Comparison of ENCODE assay signal across 8 mouse cellular contexts in genomic region chr10:77522021-77522731, GRCm38 (mm10). TPM values are rescaled to one million over a fixed set of nuclear protein-coding genes. Genes with fewer than 3 reads are reported as not detected.
DNase-seq lines count a peak whose midpoint lies in the region; ATAC-seq and TF ChIP-seq lines count a peak whose summit lies in the region.

No protein-coding gene starts in this region.

- H3K4me3 ChIP-seq in hindbrain, embryonic 11.5 days (ENCODE audit: low read depth, low read length) = peak overlapping the region; percentile 27
- H3K4me3 ChIP-seq in megakaryocyte, embryonic 14.5 days (replicated peaks) = peak overlapping the region; percentile 91
- H3K4me3 ChIP-seq in stomach, postnatal 0 days (ENCODE audit: low read depth, low read length) = no peak overlapping the region

- peaks cover 4% of the 10 kb centered on the region; the same call in 1 of the 2 replicates for H3K27me3 ChIP-seq in hindbrain, embryonic 11.5 days (ENCODE audit: control insufficient read depth, insufficient read depth, low read length)
- no peaks in the 10 kb centered on the region for H3K27me3 ChIP-seq in megakaryocyte, embryonic 14.5 days (replicated peaks)
- H3K27me3 ChIP-seq in stomach, postnatal 0 days (ENCODE audit: control insufficient read depth, insufficient read depth, low read length) = no peaks in the 10 kb centered on the region

- 13% methylated on average over 18 of the region's 18 CpGs for WGBS in hindbrain, embryonic 11.5 days
- 21% methylated on average over 18 of the region's 18 CpGs for WGBS in stomach, postnatal 0 days

- TF ChIP-seq EP300 in stomach, postnatal 0 days (optimal IDR thresholded peaks at IDR 0.05) = no peak

- TF ChIP-seq CTCF in stomach, postnatal 0 days (IDR thresholded peaks at IDR 0.05; ENCODE audit: low read depth) = no peak

- H3K27ac ChIP-seq in hindbrain, embryonic 11.5 days (ENCODE audit: low read depth, low read length) = no peak overlapping the region
- no peak overlapping the region for H3K27ac ChIP-seq in stomach, postnatal 0 days (replicated peaks)

- H3K9me3 ChIP-seq in hindbrain, embryonic 11.5 days (ENCODE audit: control insufficient read depth, low read length) = no peaks in the 10 kb centered on the region
- H3K9me3 ChIP-seq in megakaryocyte, embryonic 14.5 days = peaks cover 6% of the 10 kb centered on the region
- no peaks in the 10 kb centered on the region for H3K9me3 ChIP-seq in stomach, postnatal 0 days (ENCODE audit: control insufficient read depth, low read length)

- peak overlapping the region; percentile 50 for H3K9ac ChIP-seq in hindbrain, embryonic 11.5 days (ENCODE audit: low read depth, low read length)
- peak overlapping the region; percentile 36; the same call in 1 of the 2 replicates for H3K9ac ChIP-seq in stomach, postnatal 0 days (ENCODE audit: low read length)

- intact Hi-C loops in heart, postnatal 36 days (cut with DNase I) = no loop called here

- peak overlapping the region; percentile 45 for H3K4me2 ChIP-seq in hindbrain, embryonic 11.5 days (replicated peaks; ENCODE audit: low read depth, low read length)
- H3K4me2 ChIP-seq in stomach, postnatal 0 days (replicated peaks; ENCODE audit: low read depth) = peak overlapping the region; percentile 42

- peaks cover 4% of the 10 kb centered on the region; the same call in 1 of the 2 replicates for H3K4me1 ChIP-seq in hindbrain, embryonic 11.5 days (replicated peaks; ENCODE audit: control insufficient read depth, insufficient read depth, low read length)
- peaks cover 92% of the 10 kb centered on the region for H3K4me1 ChIP-seq in megakaryocyte, embryonic 14.5 days
- no peaks in the 10 kb centered on the region for H3K4me1 ChIP-seq in stomach, postnatal 0 days (replicated peaks; ENCODE audit: control insufficient read depth, insufficient read depth)

- ATAC-seq in activated CD4-positive, CD25-positive, alpha-beta regulatory T cell, adult 4 months = peak; percentile 70
- no peak for ATAC-seq in hindbrain, embryonic 11.5 days (ENCODE audit: low FRiP score)
- ATAC-seq in stomach, postnatal 0 days (ENCODE audit: low FRiP score, low TSS enrichment) = no peak; the same call in 1 of the 2 replicates
- ATAC-seq in erythroblast, adult 5-6 weeks (replicated peaks; ENCODE audit: low FRiP score, poor library complexity, severe bottlenecking) = no peak

- DNase-seq in heart, adult 11 months = peak; percentile 95
- DNase-seq in heart, postnatal 36 days = no peak
- DNase-seq in hindbrain, embryonic 11.5 days (ENCODE audit: low spot score) = peak; percentile 26
- no peak for DNase-seq in stomach, postnatal 0 days (ENCODE audit: low spot score)
- DNase-seq in cerebellum, postnatal 14 days = no peak

- no peaks in the 10 kb centered on the region for H3K36me3 ChIP-seq in hindbrain, embryonic 11.5 days (ENCODE audit: control insufficient read depth, insufficient read depth, low read length)
- H3K36me3 ChIP-seq in megakaryocyte, embryonic 14.5 days (replicated peaks; ENCODE audit: low read length) = peaks cover 6% of the 10 kb centered on the region
- no peaks in the 10 kb centered on the region for H3K36me3 ChIP-seq in stomach, postnatal 0 days (ENCODE audit: control insufficient read depth, insufficient read depth, low read length)

RNA-seq across cellular contexts. Expression of gene Fam207a, which starts 6.6 kb away (rescaled TPM):
- 10 to 100 TPM in 1 of 2 experiments, 1 to 10 TPM in 1; 9.8 to 10.5 TPM for total RNA-seq in heart, postnatal 36 days (2021)
- 10 to 100 TPM; 15.2 to 15.3 TPM for polyA plus RNA-seq in activated CD4-positive, CD25-positive, alpha-beta regulatory T cell, adult 4 months (2017; shearing (Covaris generic))
- polyA plus RNA-seq in hindbrain, embryonic 11.5 days (2014; fragmentation: Nextera tagmentation; extraction: Ambion mirVana) = 34.6 and 41.8 TPM in 2 replicates
- polyA plus RNA-seq in megakaryocyte, embryonic 14.5 days (2012; ENCODE audit: insufficient read depth, low replicate concordance) = 19.5 and 88.9 TPM in 2 replicates
- 25.2 and 28.8 TPM in 2 replicates for polyA plus RNA-seq in stomach, postnatal 0 days (2015; fragmentation: Nextera tagmentation; extraction: Ambion mirVana)
- total RNA-seq in erythroblast, adult 5-6 weeks (2015; ENCODE audit: low replicate concordance) = 4.2 and 6.5 TPM in 2 replicates
- total RNA-seq in erythroblast, adult 5-6 weeks (2017; ENCODE audit: low replicate concordance) = 7.1 and 12.4 TPM in 2 replicates

RNA-seq across cellular contexts. Expression of gene Itgb2, which starts 7.9 kb away (rescaled TPM):
- 1 to 10 TPM; 7.1 to 9.2 TPM for total RNA-seq in heart, postnatal 36 days (2021)
- 100 to 1,000 TPM; 375 to 386 TPM for polyA plus RNA-seq in activated CD4-positive, CD25-positive, alpha-beta regulatory T cell, adult 4 months (2017; shearing (Covaris generic))
- 1.2 and 1.8 TPM in 2 replicates for polyA plus RNA-seq in hindbrain, embryonic 11.5 days (2014; fragmentation: Nextera tagmentation; extraction: Ambion mirVana)
- polyA plus RNA-seq in megakaryocyte, embryonic 14.5 days (2012; ENCODE audit: insufficient read depth, low replicate concordance) = 35.5 and 120 TPM in 2 replicates
- polyA plus RNA-seq in stomach, postnatal 0 days (2015; fragmentation: Nextera tagmentation; extraction: Ambion mirVana) = 1.3 TPM in 2 replicates
- 74.2 and 79.6 TPM in 2 replicates for total RNA-seq in erythroblast, adult 5-6 weeks (2015; ENCODE audit: low replicate concordance)
- 51.4 and 55.8 TPM in 2 replicates for total RNA-seq in erythroblast, adult 5-6 weeks (2017; ENCODE audit: low replicate concordance)

RNA-seq across cellular contexts. Expression of gene Pttg1ip, which starts 59.3 kb away (rescaled TPM):
- total RNA-seq in heart, postnatal 36 days (2021) = 100 to 1,000 TPM; 137 to 138 TPM
- polyA plus RNA-seq in activated CD4-positive, CD25-positive, alpha-beta regulatory T cell, adult 4 months (2017; shearing (Covaris generic)) = 10 to 100 TPM; 85.6 to 92.6 TPM
- polyA plus RNA-seq in hindbrain, embryonic 11.5 days (2014; fragmentation: Nextera tagmentation; extraction: Ambion mirVana) = 73.1 and 79.3 TPM in 2 replicates
- 284 and 814 TPM in 2 replicates for polyA plus RNA-seq in megakaryocyte, embryonic 14.5 days (2012; ENCODE audit: insufficient read depth, low replicate concordance)
- polyA plus RNA-seq in stomach, postnatal 0 days (2015; fragmentation: Nextera tagmentation; extraction: Ambion mirVana) = 278 and 317 TPM in 2 replicates
- total RNA-seq in erythroblast, adult 5-6 weeks (2015; ENCODE audit: low replicate concordance) = 58.8 and 73.6 TPM in 2 replicates
- 72.6 and 78.0 TPM in 2 replicates for total RNA-seq in erythroblast, adult 5-6 weeks (2017; ENCODE audit: low replicate concordance)

Comparison
In these comparisons a context has a peak if more than half of its experiments do, and no peak if none do; other contexts are left out.
1. DNase-seq: peak in heart, adult 11 months (single experiment) and hindbrain, embryonic 11.5 days (single experiment); none in heart, postnatal 36 days (0 of 2), stomach, postnatal 0 days (single experiment) and cerebellum, postnatal 14 days (0 of 2).
2. RNA of gene Itgb2, which starts 7.9 kb away (polyA plus RNA-seq): 375 to 386 TPM in activated CD4-positive, CD25-positive, alpha-beta regulatory T cell, adult 4 months and 35.5 to 120 TPM in megakaryocyte, embryonic 14.5 days; 1.3 TPM in stomach, postnatal 0 days and 1.2 to 1.8 TPM in hindbrain, embryonic 11.5 days; every median in the first group is over 10 times any median in the second.